Comparison of ENCODE assay signal across 8 mouse cellular contexts in the genomic region with DNA sequence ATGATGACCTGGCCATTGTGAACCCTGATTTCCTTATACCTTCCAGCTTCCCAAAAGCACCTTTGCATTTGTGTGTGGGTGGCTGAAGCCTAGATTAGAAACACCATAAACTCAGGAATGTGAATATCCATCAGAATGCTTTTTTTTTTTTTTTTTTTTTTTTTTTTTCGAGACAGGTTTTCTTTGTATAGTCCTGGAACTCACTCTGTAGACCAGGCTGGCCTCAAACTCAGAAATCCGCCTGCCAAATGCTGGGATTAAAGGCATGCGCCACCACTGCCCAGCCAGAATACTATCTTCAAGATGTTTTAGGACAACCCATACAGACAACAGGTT. TPM values are rescaled to one million over a fixed set of nuclear protein-coding genes. Genes with fewer than 3 reads are reported as not detected.
DNase-seq lines count a peak whose midpoint lies in the region; ATAC-seq and TF ChIP-seq lines count a peak whose summit lies in the region.

No protein-coding gene starts in this region.

- TF ChIP-seq CTCF in C2C12 (IDR thresholded peaks at IDR 0.05; ENCODE audit: control insufficient read depth, insufficient read depth, insufficient read length): no peak

- H3K36me3 ChIP-seq in heart, embryonic 11.5 days (ENCODE audit: control insufficient read depth, insufficient read depth, low read length): no peaks in the 10 kb centered on the region
- H3K36me3 ChIP-seq in C2C12 (ENCODE audit: control insufficient read depth, insufficient read depth): peaks cover 16% of the 10 kb centered on the region
- no peaks in the 10 kb centered on the region for H3K36me3 ChIP-seq in forebrain, embryonic 14.5 days (ENCODE audit: control insufficient read depth, insufficient read depth, low read length)
- peaks cover 13% of the 10 kb centered on the region for H3K36me3 ChIP-seq in liver, embryonic 15.5 days (replicated peaks)

- peaks cover 38% of the 10 kb centered on the region for H3K79me3 ChIP-seq in C2C12 (ENCODE audit: low read depth)

- H3K27me3 ChIP-seq in heart, embryonic 11.5 days (ENCODE audit: control insufficient read depth, insufficient read depth, low read length): no peaks in the 10 kb centered on the region
- no peaks in the 10 kb centered on the region for H3K27me3 ChIP-seq in C2C12 (ENCODE audit: control insufficient read depth, insufficient read depth, insufficient read length)
- H3K27me3 ChIP-seq in forebrain, embryonic 14.5 days (replicated peaks; ENCODE audit: control insufficient read depth, insufficient read depth, low read length): no peaks in the 10 kb centered on the region
- H3K27me3 ChIP-seq in liver, embryonic 15.5 days: no peaks in the 10 kb centered on the region

- peaks cover 39% of the 10 kb centered on the region for H3K79me2 ChIP-seq in C2C12 (ENCODE audit: control insufficient read depth, insufficient read depth)

- peaks cover 7% of the 10 kb centered on the region for H3K4me1 ChIP-seq in heart, embryonic 11.5 days (ENCODE audit: control insufficient read depth, insufficient read depth, low read length)
- peaks cover 8% of the 10 kb centered on the region for H3K4me1 ChIP-seq in forebrain, embryonic 14.5 days (ENCODE audit: control insufficient read depth, insufficient read depth, low read length)
- peaks cover 41% of the 10 kb centered on the region for H3K4me1 ChIP-seq in liver, embryonic 15.5 days (replicated peaks)

- H3K27ac ChIP-seq in heart, embryonic 11.5 days (ENCODE audit: low read depth, low read length): peak overlapping the region; percentile 96
- H3K27ac ChIP-seq in forebrain, embryonic 14.5 days (ENCODE audit: low read depth, low read length): peak overlapping the region; percentile 95
- peak overlapping the region; percentile 98 for H3K27ac ChIP-seq in liver, embryonic 15.5 days (replicated peaks)

- no peaks in the 10 kb centered on the region for H3K9me3 ChIP-seq in heart, embryonic 11.5 days (replicated peaks; ENCODE audit: control insufficient read depth, low read length)
- no peaks in the 10 kb centered on the region for H3K9me3 ChIP-seq in forebrain, embryonic 14.5 days (replicated peaks; ENCODE audit: control insufficient read depth, low read length)
- H3K9me3 ChIP-seq in liver, embryonic 15.5 days (replicated peaks): no peaks in the 10 kb centered on the region

- H3K4me2 ChIP-seq in heart, embryonic 11.5 days: peak overlapping the region; percentile 79
- peak overlapping the region; percentile 67 for H3K4me2 ChIP-seq in forebrain, embryonic 14.5 days (ENCODE audit: low read length)
- H3K4me2 ChIP-seq in liver, embryonic 15.5 days: peak overlapping the region; percentile 91

- DNase-seq in heart, adult 11 months: no peak
- no peak for DNase-seq in forebrain, embryonic 14.5 days (ENCODE audit: low spot score)
- DNase-seq in right cerebral cortex, postnatal 36 days (ENCODE audit: low spot score in 2 of 2): no peak
- no peak for DNase-seq in layer of hippocampus, adult 9-10 months (ENCODE audit: low spot score)
- no peak for DNase-seq in right cerebral cortex, adult 18-20 months

- H3K9ac ChIP-seq in heart, embryonic 11.5 days (ENCODE audit: low read depth, low read length): peak overlapping the region; percentile 80
- H3K9ac ChIP-seq in forebrain, embryonic 14.5 days (ENCODE audit: low read length): no peak overlapping the region
- H3K9ac ChIP-seq in liver, embryonic 15.5 days: peak overlapping the region; percentile 91

- H3K4me3 ChIP-seq in heart, embryonic 11.5 days (ENCODE audit: low read depth, low read length): peak overlapping the region; percentile 89
- no peak overlapping the region for H3K4me3 ChIP-seq in C2C12 (ENCODE audit: insufficient read depth, poor library complexity, severe bottlenecking)
- peak overlapping the region; percentile 80 for H3K4me3 ChIP-seq in forebrain, embryonic 14.5 days (ENCODE audit: low read depth, low read length)
- H3K4me3 ChIP-seq in liver, embryonic 15.5 days (replicated peaks): peak overlapping the region; percentile 84

- peak overlapping the region; percentile 98 for H3ac ChIP-seq in C2C12 (ENCODE audit: control insufficient read depth, insufficient read length, low read depth)

- ATAC-seq in heart, embryonic 11.5 days (replicated peaks; ENCODE audit: insufficient number of reproducible peaks, low FRiP score, low TSS enrichment): no peak
- peak; percentile 22; the same call in 1 of the 2 replicates for ATAC-seq in forebrain, embryonic 14.5 days
- ATAC-seq in liver, embryonic 15.5 days (ENCODE audit: insufficient read depth): no peak

- 30% methylated on average over 3 of the region's 3 CpGs for WGBS in heart, embryonic 11.5 days (ENCODE audit: insufficient replicate concordance)
- 18% methylated on average over 3 of the region's 3 CpGs for WGBS in forebrain, embryonic 14.5 days
- WGBS in liver, embryonic 15.5 days (ENCODE audit: insufficient replicate concordance): 44% methylated on average over 3 of the region's 3 CpGs

TF ChIP-seq in C2C12, 6 proteins besides CTCF, POLR2A, EP300 and RAD21:
- TF ChIP-seq MYOG (IDR thresholded peaks at IDR 0.05; ENCODE audit: control insufficient read depth, extremely low read depth, insufficient read length) (no peak), MAX (IDR thresholded peaks at IDR 0.05) (no peak), MYOD1 (IDR thresholded peaks at IDR 0.05; ENCODE audit: control insufficient read depth, insufficient read length, low read depth) (no peak), CEBPB (IDR thresholded peaks at IDR 0.05; ENCODE audit: low read depth) (no peak), USF1 (IDR thresholded peaks at IDR 0.05; ENCODE audit: low read depth) (no peak), FOSL1 (IDR thresholded peaks at IDR 0.05; ENCODE audit: insufficient read depth, low read length, poor library complexity, severe bottlenecking) (no peak)
TF ChIP-seq in C2C12: peak in this region for 0.

RNA-seq across cellular contexts. Expression of a gene that starts 0.9 kb away (rescaled TPM):
- polyA plus RNA-seq in heart, embryonic 11.5 days (2014; fragmentation: Nextera tagmentation; extraction: Ambion mirVana): 62.9 and 67.9 TPM in 2 replicates
- 90.7 TPM for polyA plus RNA-seq in C2C12 (2012; fragmentation: generic; extraction: Trizol)
- polyA plus RNA-seq in forebrain, embryonic 14.5 days (2014; fragmentation: Nextera tagmentation; extraction: Ambion mirVana): 94.0 and 94.2 TPM in 2 replicates
- 40.1 and 43.9 TPM in 2 replicates for polyA plus RNA-seq in liver, embryonic 15.5 days (2015; fragmentation: Nextera tagmentation; extraction: Ambion mirVana)

RNA-seq across cellular contexts. Expression of a gene that starts 25.1 kb away (rescaled TPM):
- polyA plus RNA-seq in heart, embryonic 11.5 days (2014; fragmentation: Nextera tagmentation; extraction: Ambion mirVana): 0.72 and 0.90 TPM in 2 replicates
- polyA plus RNA-seq in C2C12 (2012; fragmentation: generic; extraction: Trizol): 0.04 TPM
- 0.17 and 0.33 TPM in 2 replicates for polyA plus RNA-seq in forebrain, embryonic 14.5 days (2014; fragmentation: Nextera tagmentation; extraction: Ambion mirVana)
- polyA plus RNA-seq in liver, embryonic 15.5 days (2015; fragmentation: Nextera tagmentation; extraction: Ambion mirVana): 9.4 and 9.6 TPM in 2 replicates
